Mouse (Mus musculus): ENCODE measurements around the gene Evi5l. TPM values are rescaled to one million over a fixed set of nuclear protein-coding genes. Genes with fewer than 3 reads are reported as not detected.

Evi5l gene
- 0.30 TPM for polyA plus RNA-seq (2014; fragmentation: Illumina TruSeq; extraction: RNeasy Lipid Tissue Mini Kit (QIAGEN cat#74804); ENCODE audit: low replicate concordance)

GRCm38 (mm10) chr8:4165852-4166751 is at the start of gene Evi5l:
TSS of gene Evi5l (plus strand) at chr8:4166567.

GRCm38 (mm10) chr8:4133798-4134197 is 32.6 kb upstream of the Evi5l start, which contains the start of gene Cd209g:
TSS of gene Cd209g (plus strand) at chr8:4134098.

GRCm38 (mm10) chr8:4216791-4217621 is 50.6 kb downstream of the Evi5l start, which contains the start of gene Prr36:
TSS of gene Prr36 (minus strand) at chr8:4217459.

GRCm38 (mm10) chr8:4226739-4227347 is 60.5 kb downstream of the Evi5l start, which contains the start of gene Lrrc8e:
TSS of gene Lrrc8e (plus strand) at chr8:4226827.

GRCm38 (mm10) chr8:4238434-4239192 is 72.2 kb downstream of the Evi5l start, which contains the start of the genes Map2k7 and Gm49320:
TSS of gene Map2k7 (plus strand) at chr8:4238740.
TSS of gene Gm49320 (plus strand) at chr8:4238865.

GRCm38 (mm10) chr8:4247951-4248540 is 81.7 kb downstream of the Evi5l start, which contains the start of gene Tgfbr3l:
TSS of gene Tgfbr3l (plus strand) at chr8:4248214.

GRCm38 (mm10) chr8:4252934-4253841 is 86.8 kb downstream of the Evi5l start, which contains the start of gene Snapc2:
TSS of gene Snapc2 (plus strand) at chr8:4253080.

GRCm38 (mm10) chr8:4259125-4259804 is 92.9 kb downstream of the Evi5l start, which contains the start of gene Ctxn1:
TSS of gene Ctxn1 (minus strand) at chr8:4259274.

Other genes starting within 250 kb of the Evi5l start
- gene Cd209b, start 239.7 kb upstream of the Evi5l start, polyA plus RNA-seq (2014; fragmentation: Illumina TruSeq; extraction: RNeasy Lipid Tissue Mini Kit (QIAGEN cat#74804); ENCODE audit: low replicate concordance): 5.9 TPM
- gene Cd209c, start 211.8 kb upstream of the Evi5l start, polyA plus RNA-seq (2014; fragmentation: Illumina TruSeq; extraction: RNeasy Lipid Tissue Mini Kit (QIAGEN cat#74804); ENCODE audit: low replicate concordance): 2.2 TPM
- gene Cd209f, start 60.7 kb upstream of the Evi5l start, polyA plus RNA-seq (2014; fragmentation: Illumina TruSeq; extraction: RNeasy Lipid Tissue Mini Kit (QIAGEN cat#74804); ENCODE audit: low replicate concordance): not detected
- gene Cd209g, start 32.5 kb upstream of the Evi5l start, polyA plus RNA-seq (2014; fragmentation: Illumina TruSeq; extraction: RNeasy Lipid Tissue Mini Kit (QIAGEN cat#74804); ENCODE audit: low replicate concordance): not detected
- gene Prr36, start 50.9 kb downstream of the Evi5l start, polyA plus RNA-seq (2014; fragmentation: Illumina TruSeq; extraction: RNeasy Lipid Tissue Mini Kit (QIAGEN cat#74804); ENCODE audit: low replicate concordance): not detected
- gene Lrrc8e, start 60.3 kb downstream of the Evi5l start, polyA plus RNA-seq (2014; fragmentation: Illumina TruSeq; extraction: RNeasy Lipid Tissue Mini Kit (QIAGEN cat#74804); ENCODE audit: low replicate concordance): not detected
- 2.9 TPM for gene Map2k7, start 72.2 kb downstream of the Evi5l start, polyA plus RNA-seq (2014; fragmentation: Illumina TruSeq; extraction: RNeasy Lipid Tissue Mini Kit (QIAGEN cat#74804); ENCODE audit: low replicate concordance)
- gene Gm49320, start 72.3 kb downstream of the Evi5l start, polyA plus RNA-seq (2014; fragmentation: Illumina TruSeq; extraction: RNeasy Lipid Tissue Mini Kit (QIAGEN cat#74804); ENCODE audit: low replicate concordance): not detected
- 3.4 TPM for gene Tgfbr3l, start 81.6 kb downstream of the Evi5l start, polyA plus RNA-seq (2014; fragmentation: Illumina TruSeq; extraction: RNeasy Lipid Tissue Mini Kit (QIAGEN cat#74804); ENCODE audit: low replicate concordance)
- gene Snapc2, start 86.5 kb downstream of the Evi5l start, polyA plus RNA-seq (2014; fragmentation: Illumina TruSeq; extraction: RNeasy Lipid Tissue Mini Kit (QIAGEN cat#74804); ENCODE audit: low replicate concordance): 0.48 TPM
- gene Ctxn1, start 92.7 kb downstream of the Evi5l start, polyA plus RNA-seq (2014; fragmentation: Illumina TruSeq; extraction: RNeasy Lipid Tissue Mini Kit (QIAGEN cat#74804); ENCODE audit: low replicate concordance): 0.59 TPM
- gene Timm44, start 109.3 kb downstream of the Evi5l start, polyA plus RNA-seq (2014; fragmentation: Illumina TruSeq; extraction: RNeasy Lipid Tissue Mini Kit (QIAGEN cat#74804); ENCODE audit: low replicate concordance): 135 TPM
- 1,490 TPM for gene Ccl25, start 158.6 kb downstream of the Evi5l start, polyA plus RNA-seq (2014; fragmentation: Illumina TruSeq; extraction: RNeasy Lipid Tissue Mini Kit (QIAGEN cat#74804); ENCODE audit: low replicate concordance)
- 46.3 TPM for gene Elavl1, start 158.8 kb downstream of the Evi5l start, polyA plus RNA-seq (2014; fragmentation: Illumina TruSeq; extraction: RNeasy Lipid Tissue Mini Kit (QIAGEN cat#74804); ENCODE audit: low replicate concordance)

Data from small intestine, adult 10 weeks (tissue).